Mouse (Mus musculus): Measurements from ENCODE around the gene Nelfb. TPM values are rescaled to one million over a fixed set of nuclear protein-coding genes. Genes with fewer than 3 reads are reported as not detected.

Gene Nelfb
- total RNA-seq, 2 experiments from 2014 or later: 18.2 to 19.5 TPM

DNA sequence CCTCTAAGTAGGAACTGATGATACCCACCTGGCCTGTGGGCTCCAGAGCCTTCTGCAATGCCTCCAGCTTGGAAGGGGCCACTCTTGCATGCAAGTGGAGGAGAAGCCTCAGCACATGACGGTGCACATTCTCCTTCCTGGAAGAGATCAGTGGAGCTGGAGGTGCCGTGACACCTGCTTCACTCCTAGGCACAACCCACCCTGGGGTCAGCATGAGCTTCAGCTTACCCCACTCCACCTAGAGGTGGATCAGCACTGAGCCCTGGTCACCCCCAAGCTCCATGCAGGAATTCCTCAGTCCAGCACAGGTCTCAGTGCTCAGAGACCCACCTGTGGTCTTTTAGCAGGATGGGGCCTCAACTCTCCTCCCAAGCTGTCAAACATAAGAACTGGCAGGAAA, 10.7 kb downstream of the Nelfb start:
- no peak for DNase-seq
- intact Hi-C loops (cut with DNase I): no loop called here

DNA sequence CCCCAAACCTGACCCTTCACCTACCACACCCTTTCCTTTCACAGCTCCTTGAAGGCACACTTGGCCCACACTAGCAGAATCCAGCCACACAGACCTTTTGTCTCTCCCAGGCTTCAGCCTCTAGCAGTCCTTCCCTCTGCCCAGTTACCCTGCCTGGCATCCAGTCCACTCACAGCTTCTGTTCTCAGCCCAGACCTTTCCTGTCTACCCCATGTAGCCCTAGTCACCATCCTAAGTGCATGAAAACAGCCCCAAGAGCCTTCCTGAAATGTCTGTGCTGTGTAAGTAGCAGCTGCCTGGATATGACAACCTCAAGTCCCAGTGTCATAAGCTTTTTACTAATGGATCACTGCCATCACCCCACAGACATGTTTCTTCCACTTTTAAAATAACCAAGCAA, 13.3 kb downstream of the Nelfb start:
- intact Hi-C loops (cut with DNase I): no loop called here
- no peak for DNase-seq

DNA sequence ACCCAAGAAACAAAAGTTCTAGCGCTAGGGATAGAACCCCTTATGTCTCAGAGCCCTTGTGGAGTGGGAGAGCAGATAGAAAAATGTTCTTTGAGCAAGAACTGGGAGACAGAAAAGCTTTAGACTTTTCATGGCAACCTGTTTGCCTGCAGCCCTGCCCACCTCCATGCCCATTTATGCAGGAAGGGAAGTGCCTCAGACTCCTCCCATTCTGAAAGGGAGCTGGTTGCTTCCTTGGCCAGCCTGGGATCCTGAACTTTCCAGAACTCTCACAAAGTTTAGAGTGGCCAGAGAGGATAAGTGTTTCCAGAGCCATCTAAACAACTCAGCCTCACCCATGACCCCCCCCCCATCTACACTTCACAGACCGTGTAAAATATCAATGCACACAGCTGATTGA, 14.1 kb downstream of the Nelfb start:
- DNase-seq: no peak
- intact Hi-C loops (cut with DNase I): no loop called here

DNA sequence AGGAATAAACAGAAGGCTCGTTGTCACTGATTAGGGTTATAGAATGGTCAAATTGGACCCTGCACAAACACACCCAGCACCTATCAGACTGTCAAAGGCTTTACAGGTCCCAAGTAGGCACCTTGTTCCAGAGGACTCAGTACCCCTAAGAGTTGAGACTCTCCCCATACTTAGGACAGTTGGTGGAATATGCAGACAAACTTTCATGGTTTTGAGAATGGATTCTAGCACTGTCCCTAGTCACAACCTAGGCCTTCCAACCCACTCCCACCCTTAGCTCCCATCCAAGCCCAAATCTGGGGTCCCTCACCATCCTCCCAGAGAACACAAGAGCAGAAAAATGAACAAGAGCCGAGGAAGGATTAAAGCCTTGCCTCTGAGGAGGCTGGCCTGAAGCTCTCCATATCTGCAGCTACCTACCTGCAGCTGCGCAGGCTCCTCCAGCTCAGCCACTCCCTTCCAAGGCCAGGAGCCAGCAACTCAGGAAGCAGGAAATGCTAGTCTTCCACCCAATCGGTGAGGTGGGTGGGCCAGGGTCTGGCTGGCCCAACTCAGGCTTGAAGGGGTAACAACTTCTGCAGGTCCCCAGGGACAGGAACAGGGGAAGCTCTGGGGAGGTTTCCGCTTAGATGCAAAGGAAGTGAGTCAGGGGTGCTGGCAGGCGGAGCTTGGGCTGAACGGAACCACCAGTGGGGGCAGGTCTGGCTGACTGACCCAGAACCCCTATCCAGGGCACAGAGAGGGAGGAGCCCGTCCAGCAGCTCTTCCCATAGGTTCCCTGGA, 14.9 kb downstream of the Nelfb start, which contains the start of gene Tor4a:
Gene Tor4a (minus strand): TSS at position 715 of the 783 bp plus-strand sequence.
- intact Hi-C loops (cut with DNase I): no loop called here
- peak; percentile 55 to 64 for DNase-seq

DNA sequence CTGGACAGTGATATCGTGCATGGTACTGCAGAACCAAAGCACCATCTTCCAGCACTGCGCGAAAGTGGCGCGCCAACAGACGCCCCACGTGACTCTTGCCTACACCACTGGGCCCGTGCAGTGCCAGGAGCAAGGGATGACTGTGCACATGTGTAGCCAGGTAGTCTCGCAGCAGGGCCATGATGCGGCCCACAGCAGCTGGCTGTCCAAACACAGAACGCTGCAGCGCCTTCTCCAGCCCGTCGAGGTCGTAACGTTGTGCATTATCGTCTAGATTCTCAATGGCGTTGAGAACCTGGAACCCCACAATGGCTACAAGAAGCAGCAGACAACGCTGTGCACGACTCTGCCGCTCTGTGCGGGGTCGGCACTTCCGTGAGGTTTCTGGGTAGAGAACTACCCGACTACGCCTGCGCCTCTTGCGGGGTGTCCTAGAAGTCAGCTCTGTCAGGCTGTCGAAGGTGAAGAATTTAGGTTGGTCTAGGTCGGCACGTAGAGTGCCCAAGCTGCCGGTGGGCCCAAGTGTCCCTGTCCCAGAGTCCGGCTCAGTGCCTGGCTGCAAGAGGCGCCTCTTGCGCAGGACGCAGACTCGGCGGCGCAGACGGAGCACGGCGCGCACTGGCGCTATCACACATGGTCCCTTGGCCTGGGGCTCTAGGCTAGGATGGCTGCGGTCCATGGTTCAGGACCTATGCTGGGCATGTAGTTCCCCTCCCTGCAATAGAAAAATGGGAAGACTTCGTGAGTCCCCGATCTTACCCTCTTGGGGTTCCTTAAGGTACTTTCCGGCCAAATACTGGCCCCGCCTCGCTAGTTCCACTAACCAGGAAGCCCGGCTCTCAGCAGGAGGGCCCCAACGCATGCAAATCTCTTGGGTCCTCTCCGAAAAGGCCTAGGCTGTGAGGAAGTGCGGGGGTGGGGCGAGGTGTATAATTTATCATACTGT, 15.8 kb downstream of the Nelfb start:
- DNase-seq: no peak
- intact Hi-C loops (cut with DNase I): loop anchor here (2.0 kb wide), 1 partner anchor 99 kb away; no protein-coding TSS in a partner anchor

DNA sequence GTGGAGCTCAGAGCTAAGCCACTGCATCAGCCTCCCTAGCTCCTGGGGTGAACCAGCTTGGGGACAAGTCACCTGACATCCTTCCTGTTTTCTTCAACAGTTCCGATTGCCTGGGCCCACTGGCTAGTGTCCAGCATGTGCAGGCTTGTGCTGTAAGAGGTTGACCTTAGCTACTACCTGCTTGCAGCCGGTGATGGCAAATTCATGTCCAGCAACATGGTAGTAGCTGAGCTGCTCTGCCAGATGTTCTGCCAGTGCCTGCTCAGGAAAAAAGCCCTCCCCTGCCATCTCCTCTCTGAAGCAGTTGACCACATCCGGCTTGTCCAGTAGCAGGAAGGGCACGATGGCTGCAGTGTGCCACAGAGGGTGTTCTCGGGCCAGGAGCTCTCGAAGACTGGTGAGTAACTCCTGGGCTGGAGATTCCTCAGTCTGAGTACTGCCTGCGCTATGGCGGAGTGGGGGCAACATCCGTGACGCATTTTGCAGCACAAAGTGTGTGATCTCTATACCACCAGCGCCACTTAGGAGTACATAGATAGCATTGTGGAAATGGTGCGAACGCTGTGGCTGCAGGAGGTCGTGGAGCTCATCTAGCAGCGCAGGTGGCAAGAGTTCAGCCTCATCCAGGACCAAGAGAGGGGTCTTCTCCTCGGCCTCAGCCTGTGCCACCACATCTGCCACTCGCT, 16.7 kb downstream of the Nelfb start:
- no peak for DNase-seq
- intact Hi-C loops (cut with DNase I): loop anchor here (2.0 to 5.0 kb wide), 2 partner anchors 78 to 100 kb away; partner anchors contain the start of genes Anapc2 and Ssna1

DNA sequence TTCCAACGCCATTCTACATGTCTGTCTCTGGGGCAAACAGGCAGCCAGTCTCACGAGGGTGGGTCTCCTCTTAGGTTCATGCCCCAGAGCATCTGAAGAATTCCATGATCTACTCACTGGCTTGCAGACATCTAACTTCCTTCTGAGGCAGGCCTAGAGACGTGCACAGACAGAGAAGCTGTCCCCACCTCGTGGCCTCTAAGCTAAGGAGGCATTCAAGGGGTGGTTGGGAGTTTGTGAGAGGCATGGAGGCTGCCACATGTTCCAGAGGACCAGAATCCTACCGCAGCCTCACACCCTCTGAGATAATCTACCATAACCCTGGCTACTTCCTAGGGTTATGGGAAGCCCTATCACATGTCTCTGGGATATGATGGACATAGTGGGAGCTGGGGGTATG, 17.3 kb downstream of the Nelfb start:
- intact Hi-C loops (cut with DNase I): loop anchor here (2.0 to 5.0 kb wide), 2 partner anchors 78 to 101 kb away; partner anchors contain the start of genes Anapc2 and Ssna1
- no peak for DNase-seq

DNA sequence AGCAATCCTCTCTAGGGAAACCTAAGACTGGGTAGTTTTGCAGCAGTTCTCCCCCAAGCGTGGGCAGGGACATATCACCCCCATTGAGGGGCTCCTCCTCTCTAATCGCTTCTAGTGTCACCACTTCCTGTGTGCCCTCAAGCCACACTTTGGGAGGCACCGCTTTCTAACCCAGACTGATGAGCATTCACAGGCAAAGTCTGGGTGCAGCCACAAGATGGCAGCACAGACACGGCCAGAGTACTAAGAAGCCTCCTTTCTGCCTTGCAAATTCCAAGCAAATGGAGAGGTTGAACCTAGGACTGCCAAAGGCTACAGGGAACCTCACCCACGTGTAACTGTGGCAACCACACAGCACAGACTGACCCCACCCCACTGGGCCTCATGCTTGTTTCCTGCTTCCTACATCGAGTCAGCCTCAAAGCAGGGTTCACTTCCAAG, 17.9 kb downstream of the Nelfb start:
- DNase-seq: peak; percentile 79 to 84
- intact Hi-C loops (cut with DNase I): loop anchor here (1.0 to 5.0 kb wide), 2 partner anchors 35 to 79 kb away; partner anchors contain the start of genes Anapc2 and Ssna1

DNA sequence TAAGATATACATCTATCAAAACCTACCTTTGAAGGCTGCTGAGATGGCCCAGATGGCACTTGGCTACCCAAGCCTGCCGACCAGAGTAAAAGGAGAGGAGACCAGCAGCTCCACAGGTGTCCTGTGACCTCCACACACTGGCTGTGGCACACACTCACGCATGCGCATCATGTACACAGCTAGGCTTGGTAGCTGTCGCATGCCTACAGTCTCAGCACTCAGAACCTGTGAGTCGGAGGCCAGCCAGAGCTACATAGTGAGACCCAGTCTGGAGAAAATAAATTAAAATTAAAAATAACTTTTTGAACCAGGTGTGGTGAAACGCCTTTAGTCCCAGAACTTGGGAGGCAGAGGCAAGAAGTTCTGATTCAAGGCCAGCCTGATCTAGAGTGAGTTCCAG, 23.4 kb downstream of the Nelfb start:
- no peak for DNase-seq
- intact Hi-C loops (cut with DNase I): loop anchor here (2.0 kb wide), 1 partner anchor 59 kb away; no protein-coding TSS in a partner anchor

DNA sequence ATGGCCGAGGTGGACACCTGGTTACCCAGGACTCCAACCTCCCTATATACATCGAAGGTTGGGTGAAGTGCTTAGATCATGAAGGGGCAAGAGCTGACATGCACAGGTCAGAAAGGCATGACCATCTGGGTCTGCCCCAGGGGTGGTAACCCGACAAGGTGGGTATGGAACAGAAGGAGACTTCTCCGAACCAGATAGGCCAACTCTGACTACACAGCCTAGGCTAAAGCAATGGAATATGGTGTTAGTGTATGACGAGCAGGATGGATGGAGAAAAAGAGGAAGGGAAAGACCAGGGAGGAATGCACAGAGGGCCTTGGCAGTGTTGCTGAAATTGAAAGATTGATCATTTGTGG, 24.7 kb downstream of the Nelfb start:
- intact Hi-C loops (cut with DNase I): loop anchor here (2.0 kb wide), 1 partner anchor 58 kb away; no protein-coding TSS in a partner anchor
- DNase-seq: no peak

DNA sequence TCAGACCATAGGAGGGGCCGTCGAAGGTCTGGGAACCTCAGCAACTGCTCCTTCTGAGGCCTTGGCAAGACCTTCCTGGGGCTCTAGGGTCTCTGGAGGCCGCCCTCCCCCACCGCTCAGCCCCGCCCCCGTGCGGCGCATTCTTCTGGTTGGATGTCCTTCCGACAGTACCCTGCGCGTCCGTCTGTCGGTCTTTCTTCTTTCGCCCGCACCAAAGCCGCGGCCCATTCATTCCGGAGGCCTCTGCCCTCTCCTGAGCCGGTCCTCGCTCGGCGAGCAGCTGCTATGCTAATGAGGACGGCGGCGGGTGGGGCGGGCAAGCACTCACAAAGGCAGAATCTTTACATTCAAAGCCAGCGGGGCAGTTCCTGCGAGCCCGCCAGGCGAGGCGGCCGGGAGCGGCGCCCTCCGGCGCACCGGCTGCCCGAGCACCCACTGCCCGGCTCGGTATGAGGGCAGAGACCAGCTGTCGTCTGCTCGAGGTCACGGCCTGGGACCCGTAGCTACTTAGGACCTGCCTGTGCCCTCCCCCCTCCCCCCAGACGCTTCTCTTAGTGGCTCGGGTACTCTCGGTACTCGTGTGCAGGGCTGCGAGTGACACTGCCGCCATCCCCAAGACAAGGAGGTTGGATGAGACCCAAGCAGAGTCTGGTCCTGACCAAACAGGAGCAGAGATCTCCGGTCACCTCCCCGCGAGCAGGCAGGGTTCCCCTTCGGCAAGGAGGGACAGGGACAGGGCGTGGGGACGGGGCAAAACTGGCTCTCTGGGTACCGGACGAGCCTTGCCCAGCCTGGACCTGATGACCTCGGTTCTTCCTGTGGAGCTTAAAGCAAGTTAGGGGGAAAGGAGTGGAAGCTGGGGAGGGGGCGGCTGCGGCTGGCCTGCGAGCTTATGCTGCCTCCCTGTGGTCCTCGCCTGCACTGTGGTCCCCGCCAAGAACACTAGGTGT, 25.4 kb downstream of the Nelfb start:
- no peak for DNase-seq
- intact Hi-C loops (cut with DNase I): loop anchor here (2.0 kb wide), 1 partner anchor 57 kb away; no protein-coding TSS in a partner anchor

DNA sequence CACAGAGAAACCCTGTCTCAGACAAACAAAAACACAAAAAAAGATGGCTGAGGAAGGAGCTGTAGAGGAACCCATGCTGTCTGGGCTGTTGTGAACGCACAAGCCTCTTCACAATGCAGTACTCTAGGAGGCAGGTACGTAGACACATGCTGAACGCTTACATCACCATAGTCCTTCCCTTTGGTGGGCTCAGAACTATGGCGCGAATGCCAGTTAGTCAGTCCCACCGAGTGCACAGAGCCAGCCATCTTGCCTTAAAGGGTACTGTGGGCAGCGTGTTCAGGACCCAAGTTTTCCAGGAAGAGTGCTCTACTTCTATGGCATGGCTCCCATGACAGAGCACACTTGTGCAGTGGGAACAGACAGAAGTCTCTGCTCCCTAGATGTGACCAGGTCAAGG, 26.8 kb downstream of the Nelfb start:
- intact Hi-C loops (cut with DNase I): no loop called here
- no peak for DNase-seq

DNA sequence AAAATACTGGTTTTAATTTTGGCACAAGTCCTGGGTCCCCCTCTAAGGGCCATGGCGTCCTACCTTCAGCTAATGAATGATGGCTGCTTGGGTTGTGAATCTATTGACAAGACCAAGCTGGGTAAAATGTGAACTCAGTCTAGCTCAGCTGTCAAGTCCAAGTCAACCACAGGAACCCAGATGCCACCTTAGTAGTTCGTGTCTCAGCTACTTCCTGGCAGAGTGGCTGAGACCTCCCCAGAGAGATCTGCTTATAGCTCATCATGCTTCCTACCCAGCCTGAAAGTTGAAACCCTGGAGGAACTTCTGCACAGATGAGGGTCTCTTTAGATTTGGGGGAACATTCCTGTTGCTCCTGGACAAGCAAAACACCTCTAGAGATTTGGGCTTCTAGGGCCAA, 28.0 kb downstream of the Nelfb start:
- intact Hi-C loops (cut with DNase I): no loop called here
- DNase-seq: no peak

DNA sequence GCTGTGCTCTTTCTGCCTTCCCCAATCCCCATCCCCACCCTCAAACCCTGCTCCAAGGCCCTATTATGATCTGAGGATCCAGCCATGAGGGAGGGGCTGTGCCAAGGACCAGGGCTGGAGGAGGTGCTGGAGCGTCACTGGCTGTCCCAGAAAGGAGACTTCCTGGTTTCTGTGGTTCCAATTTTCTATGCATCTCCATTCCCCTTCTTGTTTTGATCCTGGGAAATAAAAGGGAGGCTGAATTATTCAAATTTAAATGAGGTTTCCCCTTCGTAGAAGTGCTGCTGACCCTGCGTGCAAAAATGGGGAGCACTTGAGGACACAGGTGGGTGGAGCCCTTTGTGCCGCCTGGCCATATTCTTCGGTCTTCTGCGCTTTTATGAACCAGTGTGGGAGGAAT, 28.6 kb downstream of the Nelfb start:
- intact Hi-C loops (cut with DNase I): no loop called here
- no peak for DNase-seq

DNA sequence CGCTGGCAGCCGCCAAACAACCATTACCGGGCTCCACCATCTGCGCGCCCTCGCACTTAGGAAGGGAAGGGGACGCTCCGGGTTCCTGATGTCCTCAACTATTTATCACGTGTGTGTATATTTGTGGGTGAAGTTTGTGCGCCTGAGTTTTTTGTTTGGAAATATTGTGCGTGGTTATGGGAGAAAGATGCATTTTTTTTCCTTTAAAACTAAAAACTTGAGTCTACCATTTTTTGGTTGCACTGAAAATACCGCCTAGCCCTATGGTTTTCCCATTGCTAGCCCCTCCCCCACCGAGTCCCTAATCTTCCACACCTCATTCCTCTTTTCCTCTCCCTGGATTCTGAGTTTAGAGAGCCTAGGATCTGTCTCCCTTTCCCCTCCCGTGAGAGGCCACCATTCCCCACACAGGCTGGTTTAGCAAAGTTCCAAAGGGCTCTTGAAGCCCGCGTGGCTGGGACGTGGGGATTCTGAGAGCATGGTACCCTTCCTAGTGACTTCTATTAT, 29.3 kb downstream of the Nelfb start:
- intact Hi-C loops (cut with DNase I): no loop called here
- no peak for DNase-seq

DNA sequence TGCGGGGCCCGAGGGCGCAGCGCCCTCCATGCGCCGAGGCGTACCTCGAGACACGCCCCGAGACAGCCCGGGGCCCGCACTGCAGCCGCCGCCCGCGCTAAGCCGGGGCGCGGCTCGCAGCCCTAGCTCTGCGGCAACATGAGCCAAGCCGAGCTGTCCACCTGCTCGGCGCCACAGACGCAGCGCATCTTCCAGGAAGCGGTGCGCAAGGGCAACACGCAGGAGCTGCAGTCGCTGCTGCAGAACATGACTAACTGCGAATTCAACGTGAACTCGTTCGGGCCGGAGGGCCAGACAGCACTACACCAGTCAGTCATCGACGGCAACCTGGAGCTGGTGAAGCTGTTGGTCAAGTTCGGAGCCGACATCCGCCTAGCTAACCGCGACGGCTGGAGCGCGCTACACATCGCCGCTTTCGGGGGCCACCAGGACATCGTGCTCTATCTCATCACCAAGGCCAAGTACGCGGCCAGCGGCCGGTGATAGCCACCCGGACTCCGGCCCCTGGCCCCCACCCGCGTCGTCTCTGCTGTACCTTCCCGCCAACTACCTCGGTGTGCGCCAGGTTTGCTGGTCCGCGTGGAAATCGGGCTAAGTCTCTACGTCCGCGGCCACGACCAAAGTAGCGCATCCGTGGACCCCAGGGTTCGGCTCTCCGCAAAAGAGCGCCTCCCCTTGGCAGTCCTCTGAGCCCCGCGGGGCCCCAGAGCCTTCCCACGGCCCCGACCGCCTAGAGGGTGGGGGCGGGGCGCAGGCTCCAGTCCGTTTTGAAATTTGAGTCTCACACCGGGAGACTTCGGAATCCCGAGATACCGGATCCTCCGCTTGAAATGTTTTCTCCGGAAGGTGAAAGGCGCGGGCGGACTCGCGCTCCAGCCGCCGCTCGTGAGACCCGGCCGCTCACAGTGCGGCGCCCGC, 30.1 kb downstream of the Nelfb start:
- DNase-seq: no peak
- intact Hi-C loops (cut with DNase I): no loop called here

DNA sequence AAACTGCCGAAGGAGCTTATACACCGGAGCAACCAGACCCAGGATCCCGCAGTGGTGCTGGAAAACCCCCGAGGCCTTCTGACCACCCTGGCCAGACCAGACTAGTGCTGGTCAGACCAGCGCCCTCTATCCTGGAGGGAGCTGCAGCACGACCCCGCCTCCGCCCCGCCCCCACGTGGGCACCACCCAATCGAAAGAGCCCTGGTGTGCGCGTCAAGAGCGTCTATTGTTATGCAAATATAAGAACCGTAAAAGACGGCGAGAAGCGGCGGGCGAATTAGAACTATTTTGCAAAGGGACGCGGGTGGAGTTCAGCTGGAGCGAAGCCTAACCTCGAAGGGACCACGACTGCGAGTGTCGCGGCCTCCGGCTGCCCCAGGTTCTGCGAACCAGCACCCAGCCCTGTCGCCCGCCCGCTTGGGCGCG, 30.8 kb downstream of the Nelfb start, which contains the start of gene Nrarp:
Gene Nrarp (plus strand): TSS at position 281 of the 426 bp plus-strand sequence.
- intact Hi-C loops (cut with DNase I): no loop called here
- DNase-seq: peak; percentile 82 to 89

Measured in gastrocnemius, postnatal 36 days (tissue).